Mouse (Mus musculus) heart, embryonic 14.5 days (tissue): ENCODE measurements at regions not wholly inside any gene's neighbourhood (a gene's known extent, or its start where the extent isn't known, plus 50 kb on each side); places are given as distances from the start of the nearest gene placed in this dataset.

Source experiments
- ATAC-seq: fragments of 200-750 bp; cut with Nextera tagmentation; 2 replicates; pipeline ENCODE4 v1.8.0; 2017; ENCODE audit warnings: low read depth, moderate TSS enrichment; ENCODE audit not compliant: insufficient number of reproducible peaks, insufficient read depth, low FRiP score
- H3K27ac ChIP-seq, 2 experiments: fragments of 200-500 bp in 1 of 2; fragments of 300-500 bp in 1 of 2; sonication (generic) in 1 of 2; replicated peaks in 1 of 2; 2 replicates each; pipeline ENCODE4 v1.5.1; 2012 to 2014; ENCODE audit warnings: low read depth in 2 of 2, low read length in 2 of 2, control low read depth in 1 of 2, mild to moderate bottlenecking in 1 of 2, mixed read lengths in 1 of 2; ENCODE audit not compliant: control insufficient read depth in 1 of 2, insufficient read depth in 1 of 2
- H3K27me3 ChIP-seq: fragments of 300-500 bp; sonication (generic); 2 replicates; pipeline ENCODE4 v1.6.1; 2014; ENCODE audit warnings: mild to moderate bottlenecking, low read length, control low read depth; ENCODE audit not compliant: control insufficient read depth, insufficient read depth
- H3K36me3 ChIP-seq: fragments of 300-500 bp; sonication (generic); 2 replicates; pipeline ENCODE4 v1.6.1; 2014; ENCODE audit warnings: mild to moderate bottlenecking, control low read depth, low read length, mixed read lengths; ENCODE audit not compliant: control insufficient read depth, insufficient read depth
- H3K4me1 ChIP-seq, 2 experiments: fragments of 200-500 bp in 1 of 2; fragments of 300-500 bp in 1 of 2; sonication (generic) in 1 of 2; 2 replicates each; pipeline ENCODE4 v1.6.1; 2012 to 2014; ENCODE audit warnings: low read length in 2 of 2, control low read depth in 1 of 2, mixed read lengths in 1 of 2; ENCODE audit not compliant: control insufficient read depth in 2 of 2, insufficient read depth in 2 of 2
- H3K4me2 ChIP-seq: fragments of 300-500 bp; sonication (generic); 2 replicates; pipeline ENCODE4 v1.6.1; 2014; ENCODE audit warnings: mild to moderate bottlenecking, low read length
- H3K4me3 ChIP-seq, 2 experiments: fragments of 200-500 bp in 1 of 2; fragments of 300-500 bp in 1 of 2; sonication (generic) in 1 of 2; 2 replicates each; pipeline ENCODE4 v1.5.1; 2012 to 2014; ENCODE audit warnings: low read length in 2 of 2, mild to moderate bottlenecking in 2 of 2, control low read depth in 1 of 2, low read depth in 1 of 2, moderate library complexity in 1 of 2; ENCODE audit not compliant: control insufficient read depth in 1 of 2, insufficient read depth in 1 of 2
- H3K9ac ChIP-seq: fragments of 300-500 bp; sonication (generic); 2 replicates; pipeline ENCODE4 v1.6.1; 2014; ENCODE audit warnings: mild to moderate bottlenecking, low read length
- H3K9me3 ChIP-seq: fragments of 300-500 bp; sonication (generic); 2 replicates; pipeline ENCODE4 v1.6.1; 2016; ENCODE audit warnings: low read length, control low read depth; ENCODE audit not compliant: control insufficient read depth
- WGBS: fragments of 180-500 bp; shearing (Covaris S2); extraction: QIAGEN DNeasy Blood & Tissue Kit; methylation state at CpG from one replicate; pipeline ENCODE4 v1.1.7; 2014; 5-methylcytosine and 5-hydroxymethylcytosine counted together

DNA sequence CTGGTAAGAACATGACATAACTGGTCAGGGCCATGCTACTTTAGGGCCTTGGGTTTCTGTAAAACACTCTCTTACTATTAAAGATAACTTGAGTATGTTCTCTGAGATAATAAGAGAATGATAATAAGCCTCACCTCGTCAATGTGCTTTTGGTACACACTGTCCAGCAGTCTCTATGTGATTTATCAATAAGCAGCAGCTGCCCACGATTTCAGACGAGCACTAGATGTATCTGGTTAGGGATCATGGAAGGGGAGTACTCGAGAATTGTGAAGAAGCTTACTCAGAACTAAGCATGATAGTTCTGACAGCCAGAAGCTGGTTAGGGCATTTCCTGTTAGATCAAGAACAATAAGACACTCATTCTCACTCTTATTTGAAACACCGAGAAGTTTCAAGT, 53.8 kb downstream of the Neurod6 start:
- H3K27me3 ChIP-seq, result no peaks in the 10 kb centered on the region
- WGBS, result 52% methylated on average over 5 of the region's 5 CpGs
- no peaks in the 10 kb centered on the region for H3K4me1 ChIP-seq
- ATAC-seq, result no peak
- H3K36me3 ChIP-seq, result no peaks in the 10 kb centered on the region
- no peak overlapping the region for H3K4me3 ChIP-seq
- no peak overlapping the region for H3K9ac ChIP-seq
- H3K4me2 ChIP-seq, result no peak overlapping the region
- H3K27ac ChIP-seq, result no peak overlapping the region
- H3K9me3 ChIP-seq, result no peaks in the 10 kb centered on the region

DNA sequence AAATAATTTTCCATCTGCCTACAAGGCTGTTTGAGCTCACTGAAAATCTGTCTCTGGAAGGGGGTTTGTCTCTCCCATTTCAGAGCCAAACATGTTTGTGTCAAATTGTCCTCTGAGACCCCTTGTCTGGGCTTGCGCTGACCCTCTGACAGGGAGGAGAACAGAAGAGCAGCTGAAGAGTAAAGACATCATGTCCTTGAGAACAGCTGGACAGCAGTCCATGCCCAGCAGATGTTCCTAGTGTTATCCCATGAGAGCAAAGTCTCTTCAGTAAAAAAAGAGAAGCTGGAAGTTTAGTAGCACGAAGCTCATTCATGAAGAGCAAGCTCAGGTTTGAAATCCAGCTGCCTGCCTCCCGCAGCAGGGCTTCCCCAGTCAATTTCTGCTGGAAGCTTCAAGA, 60.7 kb downstream of the Neurod6 start:
- H3K4me3 ChIP-seq, result no peak overlapping the region
- WGBS, result 79% methylated on average over 3 of the region's 3 CpGs
- ATAC-seq, result no peak
- peaks cover 0 to 5% of the 10 kb centered on the region in 2 experiments; a peak in 1 of 4 replicates for H3K4me1 ChIP-seq
- H3K36me3 ChIP-seq, result no peaks in the 10 kb centered on the region
- no peak overlapping the region for H3K9ac ChIP-seq
- no peak overlapping the region for H3K4me2 ChIP-seq
- H3K9me3 ChIP-seq, result no peaks in the 10 kb centered on the region
- H3K27ac ChIP-seq, result no peak overlapping the region
- H3K27me3 ChIP-seq, result no peaks in the 10 kb centered on the region

DNA sequence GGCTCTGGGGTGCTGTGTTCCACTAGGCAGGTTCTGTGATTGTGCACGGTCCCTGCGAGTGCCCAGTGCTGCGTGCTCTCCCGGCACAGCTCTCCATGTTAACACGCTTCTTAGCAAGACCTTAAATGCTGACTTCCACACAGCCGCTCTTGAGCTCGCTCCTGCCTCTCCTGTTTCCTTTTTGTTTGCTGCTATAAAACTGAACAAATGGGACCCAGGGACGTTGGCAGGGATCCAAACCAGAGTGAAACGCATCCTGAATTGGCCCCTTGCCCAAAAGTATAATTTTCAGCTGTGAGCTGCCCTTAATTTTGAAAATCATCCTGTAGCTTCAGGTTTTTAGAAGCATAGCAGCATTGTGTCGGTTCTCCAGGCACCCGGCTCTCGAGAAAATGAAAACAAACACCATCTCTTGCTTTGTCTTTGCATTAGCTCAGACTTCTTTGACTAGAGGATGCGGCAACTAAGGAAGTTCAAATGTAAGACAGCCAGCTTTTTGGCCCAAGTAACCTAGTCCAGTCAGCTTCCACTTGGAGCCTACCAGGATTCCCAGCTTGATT, 63.1 kb downstream of the Neurod6 start:
- WGBS, result 52% methylated on average over 13 of the region's 13 CpGs
- peaks cover 3% of the 10 kb centered on the region; the same call in 1 of the 2 replicates for H3K9me3 ChIP-seq
- no peak for ATAC-seq
- no peak overlapping the region for H3K9ac ChIP-seq
- peak overlapping the region; percentile 51 for H3K4me2 ChIP-seq
- no peaks in the 10 kb centered on the region for H3K27me3 ChIP-seq
- H3K4me3 ChIP-seq, result peak overlapping the region; percentile 20 to 21; a peak in 3 of 4 replicates
- H3K4me1 ChIP-seq, result peaks cover 0 to 5% of the 10 kb centered on the region in 2 experiments; a peak in 1 of 4 replicates
- H3K27ac ChIP-seq, result no peak overlapping the region; a peak in 1 of 4 replicates
- no peaks in the 10 kb centered on the region for H3K36me3 ChIP-seq

DNA sequence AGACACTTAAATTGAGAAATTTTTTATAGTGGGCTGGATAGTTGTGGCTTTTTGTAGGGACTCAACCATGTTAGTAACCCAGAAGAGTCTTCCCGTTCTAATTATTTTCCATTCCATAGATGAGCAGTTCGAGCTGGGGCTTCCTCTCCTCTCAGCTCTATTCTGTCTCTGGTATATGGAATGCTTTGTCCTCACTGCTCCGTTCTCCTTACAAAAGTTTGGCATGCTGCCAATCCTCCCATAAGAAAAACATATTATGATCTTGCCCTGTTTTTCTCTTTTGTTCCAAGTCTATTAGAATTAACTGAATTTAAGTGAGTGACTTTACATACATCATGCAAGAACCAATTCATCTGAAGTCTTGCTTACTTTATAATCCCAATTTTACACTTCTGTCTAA, 70.7 kb downstream of the Neurod6 start:
- H3K9me3 ChIP-seq, result peaks cover 3% of the 10 kb centered on the region; the same call in 1 of the 2 replicates
- H3K36me3 ChIP-seq, result no peaks in the 10 kb centered on the region
- H3K4me1 ChIP-seq, result no peaks in the 10 kb centered on the region
- no peak overlapping the region for H3K4me2 ChIP-seq
- H3K27me3 ChIP-seq, result no peaks in the 10 kb centered on the region
- no peak overlapping the region for H3K27ac ChIP-seq
- WGBS, result 54% methylated on average over 3 of the region's 3 CpGs
- no peak for ATAC-seq
- H3K4me3 ChIP-seq, result no peak overlapping the region
- no peak overlapping the region for H3K9ac ChIP-seq

DNA sequence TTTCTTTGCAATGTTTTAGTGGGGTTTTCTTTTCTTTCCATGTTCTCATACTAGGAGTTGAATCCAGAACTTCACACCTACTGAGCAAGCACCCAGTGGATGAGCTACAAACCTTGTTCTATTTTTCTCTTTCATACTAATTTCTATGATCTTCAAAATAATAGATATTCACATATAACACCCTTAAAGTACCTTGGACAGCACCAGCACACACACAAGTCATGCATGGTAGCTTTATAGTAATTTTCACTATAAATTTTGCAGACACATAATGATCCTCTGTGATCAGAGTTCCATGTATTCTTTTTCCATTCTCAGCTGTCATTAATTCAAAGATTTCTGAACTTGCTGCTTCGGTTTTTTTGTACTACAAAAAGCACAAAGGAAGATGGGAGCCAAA, 71.1 kb downstream of the Neurod6 start:
- 69% methylated on average over 1 of the region's 1 CpGs for WGBS
- Histone ChIP-seq H3K36me3 (no peaks in the 10 kb centered on the region), H3K27me3 (no peaks in the 10 kb centered on the region), H3K9me3 (peaks cover 3% of the 10 kb centered on the region; the same call in 1 of the 2 replicates), H3K4me1 (no peaks in the 10 kb centered on the region), H3K9ac (no peak overlapping the region), H3K4me3 (no peak overlapping the region), H3K27ac (no peak overlapping the region), H3K4me2 (no peak overlapping the region)
- ATAC-seq, result no peak

DNA sequence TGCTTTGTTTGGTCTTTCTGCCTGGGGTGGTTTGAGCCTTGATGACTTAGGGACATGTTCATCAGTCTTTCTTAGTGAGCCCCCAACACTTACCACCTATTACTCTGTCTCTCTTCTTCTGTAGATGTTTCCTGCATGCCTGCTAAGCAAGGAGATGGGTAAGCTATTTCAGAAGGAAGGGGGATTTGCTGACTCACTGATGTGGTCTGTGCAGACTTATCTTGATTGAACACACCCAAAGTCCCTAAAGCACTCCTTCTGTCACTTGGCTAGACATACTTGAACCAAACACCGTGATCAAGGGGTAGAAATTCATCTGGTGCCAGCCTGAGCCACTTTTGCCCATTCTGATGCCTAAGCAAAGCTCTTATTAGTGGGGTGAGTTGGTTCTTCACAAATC, 72.0 kb downstream of the Neurod6 start:
- H3K4me1 ChIP-seq, result no peaks in the 10 kb centered on the region
- no peak overlapping the region for H3K4me2 ChIP-seq
- no peak overlapping the region for H3K27ac ChIP-seq
- no peak for ATAC-seq
- no peak overlapping the region for H3K4me3 ChIP-seq
- H3K9ac ChIP-seq, result no peak overlapping the region
- 59% methylated on average over 1 of the region's 1 CpGs for WGBS
- H3K27me3 ChIP-seq, result no peaks in the 10 kb centered on the region
- H3K36me3 ChIP-seq, result no peaks in the 10 kb centered on the region
- peaks cover 3% of the 10 kb centered on the region; the same call in 1 of the 2 replicates for H3K9me3 ChIP-seq

DNA sequence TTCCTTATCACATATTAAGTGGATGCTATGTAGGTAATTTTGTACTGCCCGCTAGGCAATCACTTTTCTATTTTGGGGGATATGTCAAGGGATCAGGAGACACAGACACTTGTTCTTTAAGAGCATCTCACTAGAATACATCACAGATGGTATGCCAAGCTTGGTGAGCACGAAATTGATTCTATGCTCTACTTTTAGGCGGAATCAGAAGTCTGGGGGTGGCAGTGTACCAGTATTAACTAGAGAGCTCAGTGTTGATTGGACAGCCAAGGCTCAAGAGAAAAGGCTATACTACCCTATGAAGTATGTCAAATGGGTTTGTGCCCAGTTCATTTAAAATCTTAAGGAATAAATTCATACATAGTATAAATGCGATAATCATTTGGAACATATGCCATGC, 84.0 kb downstream of the Neurod6 start:
- no peak overlapping the region for H3K4me2 ChIP-seq
- no peaks in the 10 kb centered on the region for H3K27me3 ChIP-seq
- ATAC-seq, result no peak
- H3K27ac ChIP-seq, result no peak overlapping the region
- no peaks in the 10 kb centered on the region for H3K36me3 ChIP-seq
- no peak overlapping the region for H3K4me3 ChIP-seq
- WGBS, result 70% methylated on average over 4 of the region's 4 CpGs
- no peak overlapping the region for H3K9ac ChIP-seq
- H3K4me1 ChIP-seq, result no peaks in the 10 kb centered on the region
- H3K9me3 ChIP-seq, result no peaks in the 10 kb centered on the region

DNA sequence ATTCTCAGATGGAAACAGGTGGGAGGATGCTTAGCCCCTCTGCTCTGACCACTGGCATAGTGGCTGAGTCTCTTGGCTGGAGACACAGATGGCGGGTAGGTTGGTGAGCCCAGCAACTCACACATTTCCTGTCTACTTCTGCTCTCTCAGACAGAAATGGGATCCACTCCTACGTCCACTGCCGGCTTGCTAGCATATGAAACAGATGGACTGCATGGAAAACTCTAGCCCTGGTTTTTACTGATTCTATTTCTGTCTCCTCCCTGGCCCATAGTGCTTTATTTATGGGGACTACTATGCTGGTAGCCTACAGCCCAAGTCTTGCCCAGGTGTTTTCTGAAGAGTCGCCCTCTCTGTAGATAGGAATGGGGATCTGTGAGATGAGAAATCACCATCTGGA, 88.9 kb downstream of the Neurod6 start:
- Histone ChIP-seq H3K27ac (no peak overlapping the region), H3K27me3 (no peaks in the 10 kb centered on the region), H3K36me3 (no peaks in the 10 kb centered on the region), H3K4me3 (no peak overlapping the region), H3K9ac (no peak overlapping the region), H3K9me3 (no peaks in the 10 kb centered on the region), H3K4me1 (no peaks in the 10 kb centered on the region), H3K4me2 (no peak overlapping the region)
- WGBS, result 63% methylated on average over 4 of the region's 4 CpGs
- ATAC-seq, result no peak
